26 mouse cellular contexts compared by ENCODE assay signal in the genomic region with DNA sequence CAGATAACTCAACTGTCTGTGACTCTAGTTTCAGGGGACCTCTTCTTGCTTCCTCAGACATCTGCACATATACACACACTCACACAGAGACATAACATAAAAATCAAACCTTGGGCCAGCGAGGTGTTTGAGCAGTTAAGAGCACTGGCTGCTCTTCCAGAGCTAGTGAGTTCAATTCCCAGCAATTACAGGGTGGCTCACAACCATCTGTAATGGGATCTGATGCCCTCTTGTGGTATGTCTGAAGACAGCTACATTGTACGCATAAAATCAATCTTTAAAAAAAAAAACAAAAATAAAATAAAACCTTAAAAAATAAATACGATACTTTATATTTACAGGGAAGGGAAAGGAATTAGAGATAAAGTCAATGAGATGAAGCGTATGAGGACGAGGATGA. TPM values are rescaled to one million over a fixed set of nuclear protein-coding genes. Genes with fewer than 3 reads are reported as not detected.
DNase-seq lines count a peak whose midpoint lies in the region; ATAC-seq and TF ChIP-seq lines count a peak whose summit lies in the region.
"Had no signal": no experiment of that assay in that cellular context is flagged by ENCODE, and none has a peak within 500 bp of the region (broad histone marks: within the 10 kb centered on the region; RNA-seq: fewer than 3 reads in every experiment).

No protein-coding gene starts in this region.

- H3K27me3 ChIP-seq in hindbrain, postnatal 0 days (ENCODE audit: insufficient read depth, low read length), result no peaks in the 10 kb centered on the region
- no peaks in the 10 kb centered on the region for H3K27me3 ChIP-seq in hindbrain, embryonic 16.5 days (replicated peaks; ENCODE audit: control insufficient read depth, insufficient read depth, low read length)
- no peaks in the 10 kb centered on the region for H3K27me3 ChIP-seq in E14TG2a.4 (ENCODE audit: insufficient read depth, low read length)
- H3K27me3 ChIP-seq: hindbrain, embryonic 15.5 days; neural tube, embryonic 15.5 days had no signal

- H3K4me2 ChIP-seq in hindbrain, postnatal 0 days (ENCODE audit: low read depth, low read length), result no peak overlapping the region
- H3K4me2 ChIP-seq in hindbrain, embryonic 16.5 days (ENCODE audit: low read length), result no peak overlapping the region
- H3K4me2 ChIP-seq: forebrain, embryonic 13.5 days; hindbrain, embryonic 15.5 days; neural tube, embryonic 15.5 days had no signal

- no peak for TF ChIP-seq POLR2A in brain, embryonic 14.5 days (IDR thresholded peaks at IDR 0.05; ENCODE audit: borderline replicate concordance, extremely low read depth, insufficient read depth, insufficient read length, poor library complexity, severe bottlenecking)

- H3K27ac ChIP-seq in hindbrain, postnatal 0 days, result no peak overlapping the region
- no peak overlapping the region for H3K27ac ChIP-seq in hindbrain, embryonic 16.5 days (ENCODE audit: low read depth, low read length)
- H3K27ac ChIP-seq: forebrain, embryonic 13.5 days; hindbrain, embryonic 15.5 days; neural tube, embryonic 15.5 days had no signal

- no peaks in the 10 kb centered on the region for H3K36me3 ChIP-seq in hindbrain, postnatal 0 days (ENCODE audit: insufficient read depth, low read length)
- no peaks in the 10 kb centered on the region for H3K36me3 ChIP-seq in hindbrain, embryonic 16.5 days (ENCODE audit: control insufficient read depth, insufficient read depth, low read length)
- peaks cover 15% of the 10 kb centered on the region for H3K36me3 ChIP-seq in E14TG2a.4 (ENCODE audit: insufficient read depth, low read length)
- H3K36me3 ChIP-seq: hindbrain, embryonic 15.5 days; neural tube, embryonic 15.5 days had no signal

- no peak for DNase-seq in hindbrain, postnatal 0 days (ENCODE audit: low spot score)
- DNase-seq in 3T3-L1 (ENCODE audit: low read depth, low spot score), result peak; percentile 52
- no peak for DNase-seq in brain, embryonic 14.5 days (ENCODE audit: low read depth)
- DNase-seq in ovary, postnatal 10 days (ENCODE audit: low spot score), result no peak
- no peak for DNase-seq in cerebellum, postnatal 4 days (ENCODE audit: low spot score in 2 of 2)
- DNase-seq: adrenal gland, postnatal 10 days; cerebellum, adult 2 months; liver; retina, postnatal 1 day; thymus, postnatal 14 days had no signal

- no peak overlapping the region for H3K4me3 ChIP-seq in hindbrain, postnatal 0 days (ENCODE audit: low read length)
- H3K4me3 ChIP-seq in hindbrain, embryonic 16.5 days (ENCODE audit: low read length), result no peak overlapping the region
- H3K4me3 ChIP-seq in E14TG2a.4 (replicated peaks; ENCODE audit: low read length), result no peak overlapping the region
- H3K4me3 ChIP-seq: forebrain, embryonic 13.5 days; hindbrain, embryonic 15.5 days; neural tube, embryonic 15.5 days had no signal

- no peaks in the 10 kb centered on the region; the same call in 1 of the 2 replicates for H3K4me1 ChIP-seq in hindbrain, postnatal 0 days (ENCODE audit: insufficient read depth, low read length)
- H3K4me1 ChIP-seq in hindbrain, embryonic 16.5 days (ENCODE audit: control insufficient read depth, insufficient read depth, low read depth, low read length), result no peaks in the 10 kb centered on the region
- peaks cover 43% of the 10 kb centered on the region for H3K4me1 ChIP-seq in E14TG2a.4 (replicated peaks; ENCODE audit: low read depth, low read length)
- H3K4me1 ChIP-seq: hindbrain, embryonic 15.5 days had no signal

- H3K9ac ChIP-seq in hindbrain, postnatal 0 days (replicated peaks; ENCODE audit: low read length), result no peak overlapping the region
- H3K9ac ChIP-seq in hindbrain, embryonic 16.5 days (ENCODE audit: low read depth, low read length), result no peak overlapping the region
- H3K9ac ChIP-seq: forebrain, embryonic 13.5 days; hindbrain, embryonic 15.5 days; neural tube, embryonic 15.5 days had no signal

- peak; percentile 59 for TF ChIP-seq CTCF in hindbrain, postnatal 0 days (IDR thresholded peaks at IDR 0.05; ENCODE audit: low read depth)
- peak; percentile 28 for TF ChIP-seq CTCF in E14TG2a.4 (conservative IDR thresholded peaks at IDR 0.05; ENCODE audit: low read length)
- peak; percentile 30; the same call in 1 of the 2 replicates for TF ChIP-seq CTCF in brain, embryonic 14.5 days (IDR thresholded peaks at IDR 0.05; ENCODE audit: borderline replicate concordance, extremely low read depth, insufficient read depth, insufficient read length)

- WGBS in hindbrain, postnatal 0 days, result 63% methylated on average over 5 of the region's 5 CpGs
- WGBS in hindbrain, embryonic 16.5 days, result 67% methylated on average over 5 of the region's 5 CpGs

- ATAC-seq in hindbrain, postnatal 0 days, result no peak
- no peak for ATAC-seq in hindbrain, embryonic 16.5 days
- ATAC-seq: CD4-positive, CD25-positive, alpha-beta regulatory T cell, adult 4 months; forebrain, embryonic 13.5 days had no signal

- no peaks in the 10 kb centered on the region for H3K9me3 ChIP-seq in hindbrain, postnatal 0 days (ENCODE audit: low read length)
- H3K9me3 ChIP-seq in hindbrain, embryonic 16.5 days (ENCODE audit: control insufficient read depth, low read length), result no peaks in the 10 kb centered on the region
- no peaks in the 10 kb centered on the region for H3K9me3 ChIP-seq in E14TG2a.4 (ENCODE audit: low read length)
- H3K9me3 ChIP-seq: forebrain, embryonic 13.5 days; hindbrain, embryonic 15.5 days; neural tube, embryonic 15.5 days had no signal

RNA-seq across cellular contexts. Expression of gene Olfr90, which starts 3.7 kb away (rescaled TPM):
- not detected in 2 replicates for total RNA-seq in hindbrain, postnatal 0 days (2014; rRNA removed)
- polyA plus RNA-seq in hindbrain, postnatal 0 days (2015; fragmentation: Nextera tagmentation; extraction: Ambion mirVana), result not detected in 2 replicates
- 0.09 TPM in 1 of 2 replicates, not detected in the other for polyA plus RNA-seq in hindbrain, embryonic 16.5 days (2015; fragmentation: Nextera tagmentation; extraction: Ambion mirVana)
- not detected in 2 replicates for polyA plus RNA-seq in brain, embryonic 14.5 days (2012; rRNA removed)
- total RNA-seq: adrenal gland, postnatal 10 days; gastrocnemius, adult 18-20 months; heart, adult 8-10 months; heart, postnatal 25 days; layer of hippocampus, adult 8-10 months; left cerebral cortex, postnatal 10 days; megakaryocyte-erythroid progenitor cell, adult 5-6 weeks had no signal
- polyA plus RNA-seq: cerebellum, adult 2 months; kidney, embryonic 14.5 days; lung, embryonic 16.5 days; neural tube, embryonic 15.5 days; small intestine, adult 2 months; stomach, embryonic 14.5 days had no signal

RNA-seq across cellular contexts. Expression of gene Olfr91, which starts 13.4 kb away (rescaled TPM):
- total RNA-seq in hindbrain, postnatal 0 days (2014; rRNA removed), result not detected in 2 replicates
- 0.06 TPM in 1 of 2 replicates, not detected in the other for polyA plus RNA-seq in hindbrain, postnatal 0 days (2015; fragmentation: Nextera tagmentation; extraction: Ambion mirVana)
- polyA plus RNA-seq in hindbrain, embryonic 16.5 days (2015; fragmentation: Nextera tagmentation; extraction: Ambion mirVana), result not detected in 2 replicates
- polyA plus RNA-seq in brain, embryonic 14.5 days (2012; rRNA removed), result not detected in 2 replicates
- total RNA-seq: adrenal gland, postnatal 10 days; gastrocnemius, adult 18-20 months; heart, adult 8-10 months; heart, postnatal 25 days; layer of hippocampus, adult 8-10 months; left cerebral cortex, postnatal 10 days; megakaryocyte-erythroid progenitor cell, adult 5-6 weeks had no signal
- polyA plus RNA-seq: CD4-positive, CD25-positive, alpha-beta regulatory T cell, adult 4 months; cerebellum, adult 2 months; forebrain, embryonic 13.5 days; hindbrain, embryonic 15.5 days; kidney, embryonic 14.5 days; lung, embryonic 16.5 days; neural tube, embryonic 15.5 days; small intestine, adult 2 months; stomach, embryonic 14.5 days had no signal

RNA-seq across cellular contexts. Expression of gene Olfr92, which starts 35.3 kb away (rescaled TPM):
- total RNA-seq in hindbrain, postnatal 0 days (2014; rRNA removed), result not detected in 2 replicates
- not detected in 2 replicates for polyA plus RNA-seq in hindbrain, postnatal 0 days (2015; fragmentation: Nextera tagmentation; extraction: Ambion mirVana)
- not detected in 2 replicates for polyA plus RNA-seq in hindbrain, embryonic 16.5 days (2015; fragmentation: Nextera tagmentation; extraction: Ambion mirVana)
- polyA plus RNA-seq in brain, embryonic 14.5 days (2012; rRNA removed), result not detected in 2 replicates
- total RNA-seq: adrenal gland, postnatal 10 days; gastrocnemius, adult 18-20 months; heart, adult 8-10 months; heart, postnatal 25 days; layer of hippocampus, adult 8-10 months; left cerebral cortex, postnatal 10 days; megakaryocyte-erythroid progenitor cell, adult 5-6 weeks had no signal
- polyA plus RNA-seq: CD4-positive, CD25-positive, alpha-beta regulatory T cell, adult 4 months; cerebellum, adult 2 months; forebrain, embryonic 13.5 days; hindbrain, embryonic 15.5 days; kidney, embryonic 14.5 days; lung, embryonic 16.5 days; neural tube, embryonic 15.5 days; small intestine, adult 2 months; stomach, embryonic 14.5 days had no signal

RNA-seq across cellular contexts. Expression of gene Gabbr1, which starts 38.9 kb away (rescaled TPM):
- 519 and 527 TPM in 2 replicates for total RNA-seq in hindbrain, postnatal 0 days (2014; rRNA removed)
- 93.4 and 98.3 TPM in 2 replicates for polyA plus RNA-seq in hindbrain, postnatal 0 days (2015; fragmentation: Nextera tagmentation; extraction: Ambion mirVana)
- polyA plus RNA-seq in hindbrain, embryonic 16.5 days (2015; fragmentation: Nextera tagmentation; extraction: Ambion mirVana), result 82.9 and 85.5 TPM in 2 replicates
- polyA plus RNA-seq in brain, embryonic 14.5 days (2012; rRNA removed), result 238 and 282 TPM in 2 replicates
